Mouse (Mus musculus): ENCODE results near the gene Pde10a. TPM values are rescaled to one million over a fixed set of nuclear protein-coding genes. Genes with fewer than 3 reads are reported as not detected.
A peak's percentile ranks its signal among the peaks of the same experiment; 100 is the strongest.

The Pde10a gene
- 0.34 TPM for polyA plus RNA-seq (2012; fragmentation: generic; extraction: Trizol)

GRCm38 (mm10) chr17:8525225-8525721 is at the start of gene Pde10a:
Gene Pde10a, plus strand, starts transcription at chr17:8525372.
- Histone ChIP-seq H3K4me2 (ENCODE audit: low read depth) (peak within 1 kb of the TSS; percentile 80), H3K4me3 (no peak within 1 kb of the TSS), H3ac (ENCODE audit: control insufficient read depth, insufficient read length) (no peak within 1 kb of the TSS), H3K27me3 (ENCODE audit: control insufficient read depth, insufficient read depth, insufficient read length) (peaks cover 9% of the 10 kb centered on the region), H3K36me3 (ENCODE audit: control insufficient read depth, insufficient read depth) (no peaks in the 10 kb centered on the region), H3K79me2 (ENCODE audit: control insufficient read depth, insufficient read depth) (no peaks in the 10 kb centered on the region)
- TF ChIP-seq POLR2A (IDR thresholded peaks at IDR 0.05; ENCODE audit: insufficient read length, low read depth) = no peak
- peak in 1 of 3 experiments; percentile 21 for TF ChIP-seq MYOD1 (IDR thresholded peaks at IDR 0.05; ENCODE audit: control insufficient read depth in 1 of 3, insufficient read length in 2 of 3, low read depth in 2 of 3)

GRCm38 (mm10) chr17:8478554-8478953 is 46.6 kb upstream of the Pde10a start:
- no peak overlapping the region for H3K4me3 ChIP-seq
- no peaks in the 10 kb centered on the region for H3K79me2 ChIP-seq (ENCODE audit: control insufficient read depth, insufficient read depth)
- no peaks in the 10 kb centered on the region for H3K27me3 ChIP-seq (ENCODE audit: control insufficient read depth, insufficient read depth, insufficient read length)
- TF ChIP-seq TCF12 (IDR thresholded peaks at IDR 0.05; ENCODE audit: insufficient read depth, poor library complexity, severe bottlenecking) = no peak
- TF ChIP-seq POLR2A (IDR thresholded peaks at IDR 0.05; ENCODE audit: insufficient read length, low read depth) = no peak
- no peak for TF ChIP-seq E2F4 (IDR thresholded peaks at IDR 0.05; ENCODE audit: insufficient read depth)
- TF ChIP-seq MYOD1 (IDR thresholded peaks at IDR 0.05; ENCODE audit: control insufficient read depth in 1 of 3, insufficient read length in 2 of 3, low read depth in 2 of 3) = no peak
- no peak for TF ChIP-seq POLR2AphosphoS2 (IDR thresholded peaks at IDR 0.05; ENCODE audit: insufficient read length, low read depth)
- no peak for TF ChIP-seq CEBPB (IDR thresholded peaks at IDR 0.05; ENCODE audit: insufficient read depth, poor library complexity, severe bottlenecking)
- no peak for TF ChIP-seq USF1 (IDR thresholded peaks at IDR 0.05; ENCODE audit: low read depth)
- TF ChIP-seq MAX (IDR thresholded peaks at IDR 0.05; ENCODE audit: low read depth) = no peak
- TF ChIP-seq MYOG (IDR thresholded peaks at IDR 0.05; ENCODE audit: control insufficient read depth in 1 of 3, insufficient read depth in 1 of 3, insufficient read length in 2 of 3, low read depth in 2 of 3) = no peak
- no peak for TF ChIP-seq SRF (IDR thresholded peaks at IDR 0.05; ENCODE audit: control insufficient read depth, insufficient read length, low read depth)
- H3K4me2 ChIP-seq (ENCODE audit: low read depth) = no peak overlapping the region
- no peak overlapping the region for H3ac ChIP-seq (ENCODE audit: control insufficient read depth, insufficient read length)
- H3K36me3 ChIP-seq (ENCODE audit: control insufficient read depth, insufficient read depth) = no peaks in the 10 kb centered on the region

DNA sequence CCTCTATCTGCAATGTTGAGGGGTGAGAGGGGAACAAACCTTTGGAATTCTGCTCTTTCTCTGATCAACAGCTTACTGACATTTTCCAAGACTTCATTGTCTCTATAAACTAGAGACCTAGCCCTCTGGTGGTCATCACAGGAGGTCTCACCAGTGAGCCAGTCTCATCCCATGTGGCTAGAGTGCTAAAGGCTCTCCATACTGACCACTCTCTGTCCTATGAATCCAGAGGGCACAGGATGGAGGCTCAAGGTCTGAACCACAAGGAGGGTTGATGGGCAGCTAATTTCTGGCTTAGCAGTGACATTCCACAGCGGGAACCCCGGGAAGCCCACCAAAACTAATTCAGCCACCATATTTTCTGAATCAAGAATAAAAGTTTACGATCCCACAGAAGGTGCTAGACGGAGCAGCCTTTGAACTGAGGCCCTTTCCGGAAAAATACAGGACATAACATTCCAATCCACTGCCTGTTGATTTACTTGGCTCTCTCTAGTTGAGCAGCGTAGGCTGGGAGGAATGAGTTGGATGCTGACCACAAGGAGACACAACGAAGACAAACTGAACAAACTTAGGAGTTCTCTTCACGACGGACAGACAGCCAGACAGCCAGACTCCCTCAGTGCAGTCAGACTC is 45.6 kb upstream of the Pde10a start:
- Histone ChIP-seq H3K79me2 (ENCODE audit: control insufficient read depth, insufficient read depth) (no peaks in the 10 kb centered on the region), H3K4me3 (no peak overlapping the region), H3K27me3 (ENCODE audit: control insufficient read depth, insufficient read depth, insufficient read length) (no peaks in the 10 kb centered on the region), H3K36me3 (ENCODE audit: control insufficient read depth, insufficient read depth) (no peaks in the 10 kb centered on the region), H3ac (ENCODE audit: control insufficient read depth, insufficient read length) (no peak overlapping the region), H3K4me2 (ENCODE audit: low read depth) (no peak overlapping the region)
- no peak for TF ChIP-seq E2F4 (IDR thresholded peaks at IDR 0.05; ENCODE audit: insufficient read depth)
- no peak for TF ChIP-seq SRF (IDR thresholded peaks at IDR 0.05; ENCODE audit: control insufficient read depth, insufficient read length, low read depth)
- TF ChIP-seq POLR2AphosphoS2 (IDR thresholded peaks at IDR 0.05; ENCODE audit: insufficient read length, low read depth) = no peak
- TF ChIP-seq USF1 (IDR thresholded peaks at IDR 0.05; ENCODE audit: low read depth) = no peak
- no peak for TF ChIP-seq MYOG (IDR thresholded peaks at IDR 0.05; ENCODE audit: control insufficient read depth in 1 of 3, insufficient read depth in 1 of 3, insufficient read length in 2 of 3, low read depth in 2 of 3)
- no peak for TF ChIP-seq TCF12 (IDR thresholded peaks at IDR 0.05; ENCODE audit: insufficient read depth, poor library complexity, severe bottlenecking)
- no peak for TF ChIP-seq POLR2A (IDR thresholded peaks at IDR 0.05; ENCODE audit: insufficient read length, low read depth)
- no peak for TF ChIP-seq TCF3 (IDR thresholded peaks at IDR 0.05; ENCODE audit: insufficient read length, low read depth)
- TF ChIP-seq CEBPB (IDR thresholded peaks at IDR 0.05; ENCODE audit: insufficient read depth, poor library complexity, severe bottlenecking) = no peak
- TF ChIP-seq REST (IDR thresholded peaks at IDR 0.05; ENCODE audit: insufficient read depth, insufficient read length) = no peak
- no peak for TF ChIP-seq MAX (IDR thresholded peaks at IDR 0.05; ENCODE audit: low read depth)
- no peak for TF ChIP-seq MYOD1 (IDR thresholded peaks at IDR 0.05; ENCODE audit: control insufficient read depth in 1 of 3, insufficient read length in 2 of 3, low read depth in 2 of 3)

- TF ChIP-seq CEBPB (IDR thresholded peaks at IDR 0.05; ENCODE audit: insufficient read depth, poor library complexity, severe bottlenecking) (no peak), USF1 (IDR thresholded peaks at IDR 0.05; ENCODE audit: low read depth) (no peak), POLR2A (IDR thresholded peaks at IDR 0.05; ENCODE audit: insufficient read length, low read depth) (no peak), MAX (IDR thresholded peaks at IDR 0.05; ENCODE audit: low read depth) (no peak), TCF3 (IDR thresholded peaks at IDR 0.05; ENCODE audit: insufficient read length, low read depth) (no peak), TCF12 (IDR thresholded peaks at IDR 0.05; ENCODE audit: insufficient read depth, poor library complexity, severe bottlenecking) (no peak), MYOD1 (IDR thresholded peaks at IDR 0.05; ENCODE audit: control insufficient read depth in 1 of 3, insufficient read length in 2 of 3, low read depth in 2 of 3) (no peak), E2F4 (IDR thresholded peaks at IDR 0.05; ENCODE audit: insufficient read depth) (no peak), REST (IDR thresholded peaks at IDR 0.05; ENCODE audit: insufficient read depth, insufficient read length) (no peak), POLR2AphosphoS2 (IDR thresholded peaks at IDR 0.05; ENCODE audit: insufficient read length, low read depth) (no peak), MYOG (IDR thresholded peaks at IDR 0.05; ENCODE audit: control insufficient read depth in 1 of 3, insufficient read depth in 1 of 3, insufficient read length in 2 of 3, low read depth in 2 of 3) (no peak), SRF (IDR thresholded peaks at IDR 0.05; ENCODE audit: control insufficient read depth, insufficient read length, low read depth) (no peak)
- H3ac ChIP-seq (ENCODE audit: control insufficient read depth, insufficient read length) = no peak overlapping the region
- H3K4me3 ChIP-seq = no peak overlapping the region
- H3K4me2 ChIP-seq (ENCODE audit: low read depth) = no peak overlapping the region
- no peaks in the 10 kb centered on the region for H3K79me2 ChIP-seq (ENCODE audit: control insufficient read depth, insufficient read depth)
- H3K27me3 ChIP-seq (ENCODE audit: control insufficient read depth, insufficient read depth, insufficient read length) = no peaks in the 10 kb centered on the region
- no peaks in the 10 kb centered on the region for H3K36me3 ChIP-seq (ENCODE audit: control insufficient read depth, insufficient read depth)
Observed at GRCm38 (mm10) chr17:8481797-8482196, 43.4 kb upstream of the Pde10a start.

Data from myocyte (in vitro differentiated cells).